Mouse (Mus musculus) layer of hippocampus, adult 6 months (tissue): ENCODE measurements around the gene Fcor. TPM values are rescaled to one million over a fixed set of nuclear protein-coding genes. Genes with fewer than 3 reads are reported as not detected.

ENCODE experiments used
- long read RNA-seq, 2 experiments: library from polyadenylated mRNA; unstranded; transcript quantifications; one replicate each; pipeline ENCODE4 v2.0.0; 2019 to 2020
- polyA plus RNA-seq: library from polyadenylated mRNA; unstranded; fragments of <200 nt; fragmentation: Nextera tagmentation; gene quantifications from 2 replicates; pipeline ENCODE4 v1.2.3, GENCODE M21; 2021

The Fcor gene
- polyA plus RNA-seq, result 57.9 and 62.9 TPM in 2 replicates
- long read RNA-seq, experiment 1, transcript Fcor-201 (2 exons, 392 nt), result major isoform, 14 of 15 reads
- long read RNA-seq, experiment 1, partial matches to known transcripts, result 0 of 15 reads
- long read RNA-seq, experiment 1, other reads (novel, unspliced or antisense), result 1 of 15 reads
- long read RNA-seq, experiment 2, partial matches to known transcripts, result 1 of 5 reads
- long read RNA-seq, experiment 2, other reads (novel, unspliced or antisense), result 1 of 5 reads

DNA sequence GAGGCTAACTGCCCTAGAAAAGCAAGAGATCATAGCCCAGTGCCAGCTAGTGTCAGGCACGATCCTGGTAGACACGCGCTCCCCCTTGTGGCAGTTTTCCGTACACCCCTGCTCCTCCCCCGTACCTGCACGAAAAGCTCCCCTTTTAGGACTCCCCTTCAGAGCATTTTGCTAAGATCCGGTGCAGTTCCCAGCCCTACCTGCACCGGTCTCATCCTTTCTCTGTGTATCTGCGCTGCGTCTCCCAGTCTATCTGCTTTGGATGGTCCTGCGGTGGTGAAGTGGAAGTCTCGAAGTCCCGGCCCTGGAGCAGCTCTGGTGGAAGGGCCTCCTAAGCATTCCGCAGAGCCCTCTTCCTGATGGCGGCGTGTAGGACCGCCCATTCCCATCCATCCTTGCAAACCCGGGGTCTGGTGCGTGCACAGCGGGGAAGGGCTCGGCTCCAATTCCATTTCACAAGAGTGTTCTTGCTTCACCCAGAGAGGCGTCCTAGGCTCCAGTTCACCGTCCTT lies at the start of gene Fcor:
TSS of gene Fcor (minus strand) at position 383 of the 512 bp plus-strand sequence.

DNA sequence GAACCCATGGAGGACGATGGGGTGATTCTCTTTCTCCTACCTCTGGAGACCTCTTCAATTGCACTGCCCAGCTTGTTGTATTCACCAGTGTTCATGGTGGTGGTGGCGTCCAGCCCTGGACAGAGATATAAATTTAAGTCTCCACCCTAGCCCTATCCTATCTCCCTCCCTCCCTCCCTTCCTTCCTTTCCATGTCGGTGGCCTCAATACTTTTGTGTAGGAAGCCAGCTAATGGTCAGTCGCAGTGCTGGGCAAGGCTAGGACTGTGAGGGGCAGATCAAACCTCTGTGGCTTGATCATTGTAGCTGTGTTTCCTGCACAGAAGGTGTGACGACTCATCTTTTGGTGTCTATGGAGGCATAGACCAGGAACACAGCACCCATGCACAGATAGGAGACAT lies 48.4 kb upstream of the Fcor start, which contains the start of gene Clec4g:
TSS of gene Clec4g (minus strand) at position 101 of the 400 bp plus-strand sequence.

GRCm38 (mm10) chr8:3694121-3694520 lies 22.0 kb upstream of the Fcor start, which contains the start of gene Fcer2a:
Gene Fcer2a (minus strand): TSS chr8:3694175.

GRCm38 (mm10) chr8:3676131-3676992 lies 4.2 kb upstream of the Fcor start, which contains the start of gene Trappc5:
Gene Trappc5 (plus strand): TSS chr8:3676299.

DNA sequence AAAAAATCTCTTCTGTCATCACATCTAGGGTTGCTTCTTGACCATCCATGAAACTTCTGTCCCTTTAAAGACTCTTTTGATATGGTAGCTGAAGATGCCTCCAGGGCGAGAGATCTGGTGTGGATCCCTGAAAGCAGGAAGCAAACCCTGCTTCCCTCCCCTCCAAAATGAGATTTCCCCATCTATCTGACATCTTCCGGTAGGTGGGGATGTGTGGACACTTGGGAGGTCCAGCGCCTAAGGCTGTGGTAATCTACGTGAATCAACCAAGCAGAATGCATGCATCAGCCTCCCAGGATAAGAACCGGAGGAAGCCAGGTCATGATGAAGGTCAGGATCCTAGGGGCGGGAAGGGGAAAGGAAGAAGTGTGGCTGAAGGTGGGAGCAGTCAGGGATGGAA lies 6.7 kb downstream of the Fcor start, which contains the start of gene Mcemp1:
TSS of gene Mcemp1 (plus strand) at position 248 of the 400 bp plus-strand sequence.

GRCm38 (mm10) chr8:3655526-3655925 lies 16.6 kb downstream of the Fcor start, which contains the start of gene Retn:
Gene Retn (plus strand): TSS chr8:3655770.

DNA sequence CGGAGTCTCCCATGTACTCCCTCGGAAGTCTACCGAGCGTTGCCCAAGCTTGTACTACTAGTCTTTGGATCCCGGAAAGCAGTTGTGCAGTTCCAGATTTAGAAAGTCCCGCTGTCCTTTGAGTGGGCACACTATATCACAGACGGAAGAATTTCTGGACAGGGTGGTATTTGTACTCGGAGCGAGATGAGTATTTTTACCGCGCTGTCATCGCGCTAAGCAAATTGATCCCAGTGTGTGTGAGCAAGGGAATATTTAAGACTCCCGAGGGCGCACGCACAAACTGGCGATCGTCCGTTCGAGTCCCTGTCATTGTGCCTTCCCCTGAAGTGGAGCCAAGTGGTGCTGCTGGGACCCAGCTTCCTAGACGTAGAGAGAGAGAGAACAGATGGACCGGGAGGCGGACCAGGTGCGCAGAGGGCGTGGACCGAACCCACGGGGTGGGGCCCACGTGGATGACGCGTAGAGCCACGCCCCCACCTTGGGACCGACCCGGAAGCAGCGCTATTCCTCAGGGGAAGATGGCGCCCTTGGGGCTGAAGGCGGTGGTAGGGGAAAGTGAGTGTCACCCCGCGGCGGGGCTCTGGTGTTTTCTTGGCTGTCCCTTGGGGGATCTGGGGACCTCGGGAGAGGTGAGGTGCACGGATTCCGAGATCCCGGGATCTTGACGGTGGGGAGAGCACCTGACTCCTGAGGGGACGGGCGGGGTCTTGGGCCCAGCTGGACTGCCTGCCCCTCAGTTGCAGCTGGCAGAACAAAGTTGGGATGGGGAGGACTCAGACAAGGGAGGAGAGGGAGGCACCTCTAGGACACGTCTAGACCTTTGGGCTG lies 41.3 kb downstream of the Fcor start, which contains the start of gene Stxbp2:
TSS of gene Stxbp2 (plus strand) at position 309 of the 831 bp plus-strand sequence.

DNA sequence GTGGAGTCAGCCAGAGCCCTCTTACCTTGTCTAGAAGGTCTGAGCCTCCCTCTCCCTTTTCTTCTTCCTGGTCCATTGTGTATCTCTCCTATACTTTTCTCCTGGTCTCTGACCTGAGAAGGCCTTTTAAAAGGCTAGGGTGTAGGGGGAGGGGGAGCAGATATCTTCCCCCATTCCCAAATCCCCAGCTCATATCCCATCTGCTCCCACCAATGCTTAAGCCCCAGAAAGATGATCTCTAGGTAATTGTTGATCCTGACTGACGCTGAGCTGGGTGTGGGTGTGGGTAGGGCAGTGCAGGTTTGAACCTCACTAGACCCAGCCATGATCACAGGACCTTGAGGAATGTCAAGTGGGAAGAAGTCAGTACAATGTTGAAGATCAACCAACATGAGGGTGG lies 46.7 kb downstream of the Fcor start, which contains the start of gene Pcp2:
TSS of gene Pcp2 (minus strand) at position 101 of the 400 bp plus-strand sequence.

DNA sequence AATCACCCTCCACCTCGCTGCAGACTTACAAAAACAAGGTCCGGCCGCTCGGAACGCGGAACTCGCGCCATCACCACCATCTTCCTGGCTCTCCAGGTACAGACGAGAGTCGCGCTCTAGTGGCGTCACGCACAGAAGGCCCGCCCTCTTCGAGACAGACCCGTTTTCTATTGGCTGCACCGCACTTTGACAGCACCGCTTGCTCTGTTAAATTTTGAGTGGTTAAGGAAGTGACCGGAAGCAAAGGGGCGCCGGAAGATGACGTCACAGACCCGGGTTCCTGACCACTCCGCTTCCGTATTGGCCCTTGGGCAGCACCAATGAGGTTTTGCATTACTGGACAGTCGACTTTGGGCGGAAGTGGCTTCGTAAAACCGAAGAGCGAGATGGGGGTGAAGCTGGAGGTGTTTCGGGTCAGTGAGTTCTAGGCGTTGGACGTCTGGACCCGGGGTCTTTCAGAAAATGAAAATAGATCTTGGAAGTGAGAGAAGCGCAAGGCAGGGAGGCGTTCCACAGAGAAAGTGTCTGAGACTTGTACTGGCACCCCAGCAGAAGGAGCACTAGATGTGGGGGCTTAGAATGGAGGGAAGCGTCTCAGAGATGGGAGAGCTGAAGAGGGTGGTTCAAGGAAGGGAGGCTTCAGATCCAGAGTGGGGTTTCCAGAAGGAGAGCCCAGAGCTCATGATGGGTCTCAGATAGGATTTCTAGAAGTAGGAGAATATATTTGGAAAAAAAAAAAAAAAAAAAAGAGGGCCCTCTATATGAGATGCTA lies 50.8 kb downstream of the Fcor start, which contains the start of the genes Xab2 and Pet100:
TSS of gene Xab2 (minus strand) at position 118 of the 772 bp plus-strand sequence.
TSS of gene Pet100 (plus strand) at position 350 of the 772 bp plus-strand sequence.

Other genes with a start within 250 kb of the Fcor start
- gene Pex11g, start 204.7 kb downstream of the Fcor start, polyA plus RNA-seq, result 1.8 and 2.0 TPM in 2 replicates
- gene Tex45, start 201.5 kb downstream of the Fcor start, polyA plus RNA-seq, result 0.09 TPM in 2 replicates
- gene Zfp358, start 179.2 kb downstream of the Fcor start, polyA plus RNA-seq, result 8.3 and 10.3 TPM in 2 replicates
- 41.4 and 54.8 TPM in 2 replicates for gene Mcoln1, start 171.9 kb downstream of the Fcor start, polyA plus RNA-seq
- 13.2 and 15.8 TPM in 2 replicates for gene Pnpla6, start 157.0 kb downstream of the Fcor start, polyA plus RNA-seq
- 0.38 TPM in 1 of 2 replicates, not detected in the other for gene C330021F23Rik, start 104.4 kb downstream of the Fcor start, polyA plus RNA-seq
- 6.2 and 9.2 TPM in 2 replicates for gene Camsap3, start 85.1 kb downstream of the Fcor start, polyA plus RNA-seq
- 28.9 and 29.8 TPM in 2 replicates for gene Xab2, start 51.0 kb downstream of the Fcor start, polyA plus RNA-seq
- gene Pet100, start 50.8 kb downstream of the Fcor start, polyA plus RNA-seq, result 108 and 123 TPM in 2 replicates
- 0.36 TPM in 2 replicates for gene Pcp2, start 46.8 kb downstream of the Fcor start, polyA plus RNA-seq
- gene Stxbp2, start 41.4 kb downstream of the Fcor start, polyA plus RNA-seq, result 8.8 and 11.0 TPM in 2 replicates
- gene Retn, start 16.6 kb downstream of the Fcor start, polyA plus RNA-seq, result 0.33 and 0.34 TPM in 2 replicates
- 0.09 TPM in 1 of 2 replicates, not detected in the other for gene Mcemp1, start 6.6 kb downstream of the Fcor start, polyA plus RNA-seq
- 23.0 and 24.5 TPM in 2 replicates for gene Trappc5, start 3.9 kb upstream of the Fcor start, polyA plus RNA-seq
- 0.09 TPM in 1 of 2 replicates, not detected in the other for gene Fcer2a, start 21.8 kb upstream of the Fcor start, polyA plus RNA-seq
- not detected in 2 replicates for gene Clec4g, start 48.3 kb upstream of the Fcor start, polyA plus RNA-seq
- 0.79 and 2.1 TPM in 2 replicates for gene Cd209a, start 76.6 kb upstream of the Fcor start, polyA plus RNA-seq
- not detected in 2 replicates for gene Cd209e, start 181.9 kb upstream of the Fcor start, polyA plus RNA-seq
- not detected in 2 replicates for gene Cd209d, start 206.2 kb upstream of the Fcor start, polyA plus RNA-seq